Mouse (Mus musculus): Measurements from ENCODE around the gene 1700021F05Rik. TPM values are rescaled to one million over a fixed set of nuclear protein-coding genes. Genes with fewer than 3 reads are reported as not detected.

Gene 1700021F05Rik
- 10 to 100 TPM; 79.7 to 88.8 (median 82.2) TPM for total RNA-seq (2022)

- peak; percentile 93 to 95 for DNase-seq (ENCODE audit: low spot score in 2 of 2)
These were observed at the start of gene 1700021F05Rik for GRCm38 (mm10) chr10:43540442-43541152. Gene 1700021F05Rik (minus strand): TSS chr10:43540994.

- DNase-seq (ENCODE audit: low spot score in 2 of 2): no peak
These were observed 47.8 kb upstream of the 1700021F05Rik start for GRCm38 (mm10) chr10:43588470-43589177.

- DNase-seq (ENCODE audit: low spot score in 2 of 2): no peak
These were observed 43.7 kb upstream of the 1700021F05Rik start for GRCm38 (mm10) chr10:43584538-43584937.

DNA sequence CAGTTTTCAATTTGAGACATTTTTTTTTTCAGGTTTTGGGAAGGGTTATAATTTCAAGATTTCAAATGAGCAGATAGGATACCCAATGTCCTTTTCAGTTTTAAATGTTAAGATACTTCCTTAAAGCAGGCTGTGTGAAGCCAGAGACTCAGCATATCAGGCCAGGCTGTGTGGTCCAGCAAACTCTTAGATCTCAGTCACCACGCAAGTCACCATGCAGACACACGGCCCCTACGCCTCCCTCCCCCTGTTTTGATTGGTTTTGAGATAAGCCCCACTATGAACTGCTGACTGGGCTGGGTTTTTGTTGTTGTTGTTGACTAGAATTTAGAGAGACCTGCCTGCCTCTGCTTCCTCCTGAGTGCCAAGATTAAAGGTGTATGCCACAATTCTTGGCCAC, 40.5 kb upstream of the 1700021F05Rik start:
- DNase-seq (ENCODE audit: low spot score in 2 of 2): no peak

DNA sequence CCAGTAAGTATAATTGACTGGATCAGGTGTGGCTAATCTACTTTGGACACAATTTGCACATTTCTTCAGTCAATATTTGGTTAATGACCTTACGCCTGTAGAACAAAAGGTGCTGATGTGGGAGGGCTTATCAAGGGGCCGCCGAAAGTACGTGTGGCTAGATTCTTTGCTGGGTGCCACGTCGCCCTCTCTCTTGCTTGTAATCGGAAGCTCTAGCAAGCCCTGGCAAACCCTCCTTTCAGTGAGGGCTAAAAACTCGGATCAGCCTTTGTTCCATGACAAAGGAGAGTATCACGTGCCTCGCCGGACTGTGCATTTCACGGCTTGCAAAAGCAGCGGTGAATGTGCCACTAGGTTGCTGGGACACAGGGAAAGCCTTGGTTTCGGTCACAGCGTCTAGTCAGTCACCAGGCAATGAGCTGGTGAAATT, 39.9 kb upstream of the 1700021F05Rik start:
- DNase-seq (ENCODE audit: low spot score in 2 of 2): no peak

DNA sequence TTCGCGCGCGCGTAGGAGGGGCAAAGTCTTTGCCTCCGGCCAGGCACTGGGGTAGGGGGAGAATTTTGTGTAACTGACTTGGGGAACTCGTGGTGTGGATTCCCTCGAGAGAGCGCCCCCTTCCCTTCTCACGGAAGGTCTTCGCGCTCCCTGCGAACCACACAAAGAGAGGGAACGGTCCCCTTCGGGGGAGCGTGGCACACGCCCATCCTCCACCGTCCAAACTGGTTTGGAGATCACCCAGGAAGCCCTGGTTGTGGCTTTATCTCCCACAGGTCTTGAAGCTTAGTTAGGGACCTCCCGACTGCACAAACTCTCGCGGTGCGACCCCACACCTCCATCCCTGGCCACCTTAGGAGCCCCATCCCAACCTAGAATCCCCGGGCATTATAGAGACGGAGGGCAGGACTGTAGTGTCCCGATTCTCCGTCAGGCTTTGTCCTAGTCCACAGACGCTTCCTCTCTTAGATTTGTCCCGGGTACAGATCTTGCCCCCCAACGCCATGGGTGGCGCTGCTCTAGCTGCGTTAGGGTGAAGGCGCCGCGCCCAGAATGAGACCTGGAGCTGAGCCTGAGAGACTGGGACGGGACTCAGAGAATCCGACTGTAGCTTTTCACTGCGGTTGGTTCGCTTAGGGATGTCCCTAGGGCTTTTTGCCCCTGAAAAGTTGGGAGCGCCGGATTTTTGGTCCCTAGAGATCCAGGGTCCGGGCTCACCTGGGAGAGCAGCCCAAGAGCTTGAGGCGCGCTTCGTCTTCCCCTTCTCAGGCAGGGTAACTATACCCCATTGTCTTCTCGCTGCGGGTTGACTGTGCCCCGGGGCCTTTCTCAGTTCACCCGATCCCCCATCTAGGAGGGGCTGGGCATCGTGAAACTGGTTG, 38.8 kb upstream of the 1700021F05Rik start:
- peak; percentile 36 to 52 for DNase-seq (ENCODE audit: low spot score in 2 of 2)

GRCm38 (mm10) chr10:43578754-43579380, 38.1 kb upstream of the 1700021F05Rik start:
- DNase-seq (ENCODE audit: low spot score in 2 of 2): peak; percentile 41 to 54

DNA sequence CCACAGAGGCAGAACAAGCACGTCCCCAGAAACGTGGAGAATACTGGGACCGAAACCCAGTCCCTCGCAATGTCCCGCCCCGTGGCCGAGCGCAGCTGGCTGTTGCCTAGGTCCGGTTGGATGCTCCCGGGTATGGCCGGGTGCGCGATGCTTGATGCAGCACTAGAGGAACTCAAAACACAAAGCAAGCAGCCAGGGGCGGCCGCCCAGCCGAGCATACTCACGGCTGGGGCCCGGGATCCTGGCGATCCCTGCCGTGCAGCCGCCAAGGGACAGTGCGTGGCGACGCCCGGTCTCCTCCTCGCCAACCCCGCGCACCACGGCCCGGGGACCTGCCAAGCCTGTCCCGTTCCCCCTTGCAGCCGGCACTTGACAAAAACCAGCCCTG, 37.6 kb upstream of the 1700021F05Rik start:
- DNase-seq (ENCODE audit: low spot score in 2 of 2): peak; percentile 10 to 46

DNA sequence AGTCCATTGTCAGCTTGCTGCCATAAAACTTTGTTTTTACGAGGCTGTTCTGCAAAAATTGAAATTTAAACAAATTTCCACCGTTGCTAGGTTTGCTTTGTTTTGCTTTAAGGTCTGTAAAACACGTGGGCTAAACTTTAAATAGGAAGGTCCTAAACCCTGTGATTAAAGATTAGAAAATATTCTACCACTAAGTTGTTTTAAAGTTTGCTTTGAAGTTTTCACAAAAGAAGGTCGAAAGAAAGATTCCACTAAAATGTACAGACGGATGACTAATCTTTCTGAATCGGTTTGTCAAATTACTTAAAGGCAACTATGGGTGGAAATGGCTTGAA, 37.2 kb upstream of the 1700021F05Rik start, which contains the start of gene Cd24a:
Gene Cd24a, plus strand, starts transcription at position 288 of the 335 bp plus-strand sequence.
- DNase-seq (ENCODE audit: low spot score in 2 of 2): no peak

- DNase-seq (ENCODE audit: low spot score in 2 of 2): no peak
These were observed 36.7 kb upstream of the 1700021F05Rik start for GRCm38 (mm10) chr10:43577299-43577996.

GRCm38 (mm10) chr10:43574956-43575355, 34.2 kb upstream of the 1700021F05Rik start:
- DNase-seq (ENCODE audit: low spot score in 2 of 2): peak; percentile 70 to 73

DNA sequence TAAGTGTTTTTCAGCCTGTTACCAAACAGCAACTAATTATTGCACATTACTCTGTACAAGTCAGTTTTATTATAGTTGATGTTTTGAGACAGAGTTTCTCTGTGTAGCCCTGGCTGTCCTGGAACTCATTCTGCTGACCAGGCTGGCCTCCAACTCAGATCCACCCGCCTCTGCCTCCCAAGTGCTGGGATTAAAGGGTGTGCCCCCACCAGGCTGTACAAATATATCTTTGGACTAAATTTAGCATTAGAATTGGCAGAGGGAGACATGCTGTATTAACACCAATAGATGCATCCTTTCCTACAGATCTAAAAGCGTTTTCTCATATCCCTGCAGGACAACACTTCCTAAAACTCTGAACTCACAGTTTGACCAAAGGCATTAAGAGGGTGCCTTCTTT, 33.6 kb upstream of the 1700021F05Rik start:
- DNase-seq (ENCODE audit: low spot score in 2 of 2): peak in 1 of 2 experiments; percentile 48

GRCm38 (mm10) chr10:43561311-43561710, 20.5 kb upstream of the 1700021F05Rik start:
- DNase-seq (ENCODE audit: low spot score in 2 of 2): no peak

DNA sequence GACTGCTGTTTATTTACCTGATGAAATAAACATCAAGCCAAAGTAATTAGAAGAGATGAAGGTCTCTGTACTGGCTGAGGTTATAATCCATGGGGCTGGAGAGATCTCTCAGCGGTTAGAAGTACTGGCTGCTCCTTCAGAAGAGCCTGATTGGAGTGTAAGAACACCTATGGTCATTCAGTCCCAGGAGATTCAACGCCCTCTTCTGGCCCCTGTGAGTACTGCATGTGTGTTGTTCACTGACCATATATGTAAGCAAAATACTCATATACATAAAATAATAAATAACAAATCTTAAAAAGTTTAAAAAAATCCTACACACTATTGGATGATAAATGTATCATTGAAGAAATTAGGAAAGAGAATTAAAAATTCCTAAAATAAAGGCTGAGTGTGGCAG, 20.0 kb upstream of the 1700021F05Rik start:
- DNase-seq (ENCODE audit: low spot score in 2 of 2): no peak

DNA sequence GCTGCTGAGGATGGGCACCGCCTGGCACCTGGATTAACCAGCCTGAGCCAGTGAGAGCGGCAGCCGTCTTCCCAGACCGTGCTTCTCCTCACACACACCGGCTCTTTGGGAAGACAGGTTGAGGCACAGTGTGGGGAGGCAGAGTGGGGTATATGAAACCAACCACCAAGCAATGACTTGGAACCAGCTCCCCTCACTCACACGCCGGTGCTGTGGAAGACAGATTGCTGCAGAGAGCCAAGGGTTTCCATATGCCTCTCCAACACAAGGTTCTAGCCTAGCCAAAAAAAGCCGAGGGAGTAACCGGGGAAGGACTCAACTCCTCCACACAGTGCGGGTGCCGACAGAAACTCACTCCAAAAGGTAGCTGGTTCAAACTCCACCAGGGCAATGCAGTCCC, 18.5 kb upstream of the 1700021F05Rik start:
- no peak for DNase-seq (ENCODE audit: low spot score in 2 of 2)

GRCm38 (mm10) chr10:43557630-43558165, 16.9 kb upstream of the 1700021F05Rik start:
- no peak for DNase-seq (ENCODE audit: low spot score in 2 of 2)

DNA sequence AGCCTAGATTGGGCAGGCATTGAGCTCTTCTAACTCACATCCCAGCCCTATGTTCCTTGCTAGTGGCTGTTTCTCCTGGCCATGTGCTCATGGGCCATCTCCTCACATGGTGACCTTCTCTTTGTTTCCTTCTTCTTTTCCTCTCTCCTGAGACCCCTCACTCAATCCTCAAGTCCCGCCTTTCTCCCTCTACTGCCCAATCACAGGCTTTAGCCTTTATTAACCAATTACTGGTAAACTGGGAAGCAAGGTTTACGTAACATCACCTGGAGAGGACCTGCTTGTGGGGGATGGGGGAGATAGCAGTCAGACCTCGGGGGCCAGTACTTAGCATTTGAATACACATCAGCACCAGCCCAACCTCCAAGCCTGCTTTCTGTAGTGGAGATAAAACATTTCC, 10.6 kb upstream of the 1700021F05Rik start:
- DNase-seq (ENCODE audit: low spot score in 2 of 2): no peak

DNA sequence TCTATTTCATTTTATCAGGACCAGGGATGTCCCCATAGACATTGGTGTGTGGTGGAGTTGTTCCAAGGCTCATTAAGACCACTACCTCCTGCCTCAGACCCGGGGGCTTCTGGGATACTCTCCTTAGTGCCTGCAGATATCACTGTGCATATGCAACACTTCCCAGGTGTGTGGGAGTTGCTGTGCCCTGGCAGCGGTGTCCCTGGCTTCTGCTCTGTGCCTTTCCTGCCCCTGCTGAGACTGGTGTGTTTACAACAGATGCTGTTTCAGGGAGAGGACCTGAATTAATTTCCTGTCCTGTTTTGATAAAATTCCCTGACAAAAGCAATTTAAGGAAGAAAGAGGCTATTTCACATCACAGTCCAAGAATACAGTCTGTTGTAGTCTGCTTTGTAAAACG, 10.1 kb upstream of the 1700021F05Rik start:
- DNase-seq (ENCODE audit: low spot score in 2 of 2): no peak

DNA sequence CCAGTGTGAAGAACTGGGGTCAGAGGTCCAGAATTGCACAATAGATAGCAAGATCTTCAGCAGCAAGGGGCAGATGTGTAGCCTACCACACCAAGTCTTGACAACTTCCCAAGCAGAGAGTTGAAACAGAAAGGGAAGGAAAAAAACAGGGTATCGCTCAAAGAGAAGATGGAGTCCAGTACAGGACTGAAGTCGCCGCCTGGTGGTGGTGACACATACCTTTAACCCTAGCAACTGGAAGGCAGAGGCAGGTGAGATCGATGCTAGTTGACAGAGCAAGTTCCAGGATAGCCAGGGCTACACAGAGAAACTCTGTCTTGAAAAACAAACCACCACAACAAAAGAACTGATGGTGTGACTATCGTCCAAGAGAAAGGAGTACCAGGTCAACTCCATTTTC, 8.6 kb upstream of the 1700021F05Rik start:
- DNase-seq (ENCODE audit: low spot score in 2 of 2): no peak

DNA sequence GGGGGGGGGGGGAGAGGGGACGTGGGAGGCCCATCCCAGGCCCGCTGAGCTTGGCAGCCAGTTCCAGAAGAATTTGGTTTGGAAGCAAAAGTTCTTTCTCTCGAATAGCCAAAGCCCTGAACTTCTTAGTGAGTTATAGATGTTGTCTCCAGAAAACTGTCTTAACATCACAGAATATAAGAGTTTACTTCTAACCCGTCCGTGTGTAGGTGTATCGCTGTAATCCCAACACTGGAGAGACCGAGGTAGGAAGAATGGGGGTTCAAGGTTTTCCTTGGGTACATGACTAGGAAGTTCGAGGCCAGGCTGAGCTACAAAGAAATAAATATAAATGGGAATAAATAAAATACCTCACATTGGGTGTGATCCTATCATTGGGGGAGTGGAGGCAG, 355 bp upstream of the 1700021F05Rik start:
- DNase-seq (ENCODE audit: low spot score in 2 of 2): no peak

Measured in gastrocnemius, adult 8-10 months (tissue).